Comparison of ENCODE assay signal across 27 mouse cellular contexts in the genomic region with DNA sequence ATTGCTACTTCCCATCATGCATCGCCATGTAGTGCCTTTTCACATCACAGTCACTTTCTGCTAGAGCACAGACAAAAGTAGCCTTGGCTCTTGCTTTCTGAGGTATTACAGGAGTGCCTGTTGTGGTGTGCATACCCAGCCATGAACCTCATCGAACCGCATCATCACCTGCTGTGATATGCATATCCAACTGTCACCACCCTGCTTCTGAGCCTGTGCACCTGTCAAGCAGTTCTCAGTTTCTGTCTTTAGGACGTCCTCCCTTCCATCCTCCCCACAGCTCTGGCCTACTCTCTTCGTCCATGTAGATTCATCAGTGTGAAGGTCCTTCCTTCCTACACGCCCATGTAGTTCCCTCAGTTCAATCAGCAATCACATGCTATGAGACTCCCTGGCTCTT.
"Had no signal": no experiment of that assay in that cellular context is flagged by ENCODE, and none has a peak within 500 bp of the region (broad histone marks: within the 10 kb centered on the region; RNA-seq: fewer than 3 reads in every experiment).

No protein-coding gene starts in this region.

- H3K27ac ChIP-seq: gastrocnemius, adult 2 months; heart, embryonic 10.5 days; hindbrain, embryonic 10.5 days; hindbrain, embryonic 12.5 days; hindbrain, embryonic 14.5 days; intestine, embryonic 15.5 days; left cerebral cortex, adult 2 months; limb, embryonic 10.5 days; limb, embryonic 12.5 days; liver, embryonic 13.5 days had no signal

- H3K9ac ChIP-seq: heart, embryonic 12.5 days; hindbrain, embryonic 12.5 days; hindbrain, embryonic 14.5 days; intestine, embryonic 15.5 days; limb, embryonic 12.5 days; liver, embryonic 13.5 days had no signal

- ATAC-seq: hindbrain, embryonic 16.5 days; inflammation-experienced regulatory T-cells, adult 6 months; intestine, embryonic 15.5 days; intestine, postnatal 0 days had no signal

- H3K4me1 ChIP-seq: hindbrain, embryonic 12.5 days; intestine, embryonic 15.5 days; limb, embryonic 10.5 days; limb, embryonic 12.5 days; liver, embryonic 13.5 days had no signal

- H3K9me3 ChIP-seq: heart, embryonic 10.5 days; heart, embryonic 12.5 days; hindbrain, embryonic 10.5 days; hindbrain, embryonic 12.5 days; intestine, embryonic 15.5 days; limb, embryonic 10.5 days; limb, embryonic 12.5 days; liver, embryonic 13.5 days had no signal

- H3K27me3 ChIP-seq: heart, embryonic 12.5 days; hindbrain, embryonic 12.5 days; intestine, embryonic 15.5 days; limb, embryonic 12.5 days; liver, embryonic 13.5 days had no signal

- DNase-seq: gastrocnemius, adult 2 months; gastrocnemius, postnatal 10 days; gastrocnemius, postnatal 25 days; heart, adult 18-20 months; heart, postnatal 10 days; heart, postnatal 4 days; kidney, adult 18-20 months; kidney, adult 8-10 months; kidney, postnatal 10 days; kidney, postnatal 25 days; kidney, postnatal 4 days; layer of hippocampus, adult 9-11 months; liver; liver, embryonic 13.5 days had no signal

- H3K4me3 ChIP-seq: gastrocnemius, adult 2 months; heart, embryonic 10.5 days; heart, embryonic 12.5 days; hindbrain, embryonic 10.5 days; hindbrain, embryonic 12.5 days; intestine, embryonic 15.5 days; left cerebral cortex, adult 2 months; limb, embryonic 10.5 days; limb, embryonic 12.5 days; liver, embryonic 13.5 days had no signal

- H3K4me2 ChIP-seq: heart, embryonic 12.5 days; hindbrain, embryonic 12.5 days; hindbrain, embryonic 14.5 days; intestine, embryonic 15.5 days; limb, embryonic 12.5 days; liver, embryonic 11.5 days; liver, embryonic 13.5 days had no signal
